In the genomic region with DNA sequence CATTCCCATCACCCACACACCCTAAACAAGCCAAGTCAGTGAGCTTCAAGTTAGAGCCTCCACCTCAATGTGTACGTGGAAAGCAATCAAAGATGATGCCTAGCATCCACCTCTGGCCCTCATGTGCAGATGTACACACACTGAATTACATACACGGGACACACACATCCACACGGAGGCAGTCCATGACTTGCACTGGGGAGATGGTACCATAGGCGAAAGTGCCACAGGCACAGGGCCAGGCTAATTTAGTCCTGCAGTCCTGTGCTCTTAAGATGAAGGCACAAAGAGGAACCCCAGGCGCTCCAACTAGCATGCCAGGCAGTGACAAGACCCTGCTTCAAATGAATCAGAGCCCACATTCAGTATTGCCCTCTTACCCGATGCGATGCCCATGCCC, we compare ENCODE assay signal across 24 mouse cellular contexts. TPM values are rescaled to one million over a fixed set of nuclear protein-coding genes. Genes with fewer than 3 reads are reported as not detected.
DNase-seq lines count a peak whose midpoint lies in the region; ATAC-seq and TF ChIP-seq lines count a peak whose summit lies in the region.
"Had no signal": no experiment of that assay in that cellular context is flagged by ENCODE, and none has a peak within 500 bp of the region (broad histone marks: within the 10 kb centered on the region; RNA-seq: fewer than 3 reads in every experiment).

No protein-coding gene starts in this region.

- intact Hi-C loops in heart, postnatal 14 days (cut with DNase I): loop anchor here (5.0 kb wide), 1 partner anchor 99 kb away; no protein-coding TSS in a partner anchor
- intact Hi-C loops in heart, postnatal 36 days (cut with DNase I): loop anchor here (5.0 kb wide), 2 partner anchors 44 to 99 kb away; no protein-coding TSS in a partner anchor

- peaks cover 75% of the 10 kb centered on the region for H3K36me3 ChIP-seq in heart, postnatal 0 days (replicated peaks; ENCODE audit: control insufficient read depth, insufficient read depth, low read length)

- no peaks in the 10 kb centered on the region for H3K9me3 ChIP-seq in heart, postnatal 0 days (replicated peaks; ENCODE audit: control insufficient read depth, low read length)
- H3K9me3 ChIP-seq: embryonic facial prominence, embryonic 13.5 days; embryonic facial prominence, embryonic 15.5 days; forebrain, embryonic 10.5 days; forebrain, embryonic 12.5 days had no signal

- no peaks in the 10 kb centered on the region for H3K4me1 ChIP-seq in heart, postnatal 0 days (ENCODE audit: control insufficient read depth, insufficient read depth)
- H3K4me1 ChIP-seq in bone marrow macrophage, adult 2 months (ENCODE audit: control insufficient read depth, insufficient read depth, low read length): peaks cover 11% of the 10 kb centered on the region
- H3K4me1 ChIP-seq: embryonic facial prominence, embryonic 13.5 days; embryonic facial prominence, embryonic 15.5 days; forebrain, embryonic 10.5 days; forebrain, embryonic 12.5 days had no signal

- ATAC-seq in heart, postnatal 0 days (ENCODE audit: insufficient read depth, low read depth): peak; percentile 72
- ATAC-seq: forebrain, embryonic 14.5 days; forebrain, embryonic 16.5 days had no signal

- TF ChIP-seq EP300 in heart, postnatal 0 days (IDR thresholded peaks at IDR 0.05; ENCODE audit: low read depth): no peak

- H3K4me3 ChIP-seq in heart, postnatal 0 days (ENCODE audit: low read depth, low read length): no peak overlapping the region
- H3K4me3 ChIP-seq in bone marrow macrophage, adult 2 months (ENCODE audit: insufficient read depth, low read length): no peak overlapping the region
- H3K4me3 ChIP-seq: embryonic facial prominence, embryonic 13.5 days; embryonic facial prominence, embryonic 15.5 days; erythroblast, embryonic 14.5 days; forebrain, embryonic 10.5 days; forebrain, embryonic 12.5 days had no signal

- TF ChIP-seq POLR2A in bone marrow macrophage, adult 2 months (IDR thresholded peaks at IDR 0.05; ENCODE audit: borderline replicate concordance, low read depth, low read length): no peak

- peak; percentile 51 for TF ChIP-seq CTCF in heart, postnatal 0 days (IDR thresholded peaks at IDR 0.05; ENCODE audit: low read depth)
- TF ChIP-seq CTCF in bone marrow macrophage, adult 2 months (IDR thresholded peaks at IDR 0.05; ENCODE audit: low read depth, low read length): no peak

- peak overlapping the region; percentile 50; the same call in 1 of the 2 replicates for H3K27ac ChIP-seq in heart, postnatal 0 days (ENCODE audit: low read depth)
- H3K27ac ChIP-seq in bone marrow macrophage, adult 2 months (ENCODE audit: insufficient read depth, low read depth, low read length): peak overlapping the region; percentile 46; the same call in 1 of the 2 replicates
- H3K27ac ChIP-seq: embryonic facial prominence, embryonic 13.5 days; embryonic facial prominence, embryonic 15.5 days; forebrain, embryonic 10.5 days; forebrain, embryonic 12.5 days had no signal

- no peaks in the 10 kb centered on the region for H3K27me3 ChIP-seq in heart, postnatal 0 days (ENCODE audit: control insufficient read depth, insufficient read depth, low read length)
- H3K27me3 ChIP-seq: embryonic facial prominence, embryonic 13.5 days; embryonic facial prominence, embryonic 15.5 days; forebrain, embryonic 12.5 days had no signal

- H3K9ac ChIP-seq in heart, postnatal 0 days (replicated peaks; ENCODE audit: low read depth, low read length): no peak overlapping the region
- H3K9ac ChIP-seq: embryonic facial prominence, embryonic 13.5 days; embryonic facial prominence, embryonic 15.5 days; forebrain, embryonic 12.5 days had no signal

- no peak overlapping the region for H3K4me2 ChIP-seq in heart, postnatal 0 days (ENCODE audit: low read depth, low read length)
- H3K4me2 ChIP-seq: embryonic facial prominence, embryonic 13.5 days; embryonic facial prominence, embryonic 15.5 days; forebrain, embryonic 12.5 days had no signal

- DNase-seq in heart, adult 18-20 months: peak; percentile 29 to 33
- DNase-seq in heart, adult 9 months (ENCODE audit: low spot score in 2 of 2): no peak
- DNase-seq in heart, postnatal 0 days (ENCODE audit: low spot score): peak; percentile 40
- DNase-seq in heart, adult 8-10 months (ENCODE audit: low spot score): no peak
- DNase-seq in heart, postnatal 14 days: peak; percentile 25 to 47
- no peak for DNase-seq in heart, postnatal 36 days
- no peak for DNase-seq in cerebellum, adult 11 months
- DNase-seq: adrenal gland, adult 2 months; adrenal gland, postnatal 10 days; adrenal gland, postnatal 25 days; cerebellum, adult 18-20 months; cerebellum, adult 8-10 months; cerebellum, adult 9-11 months; cerebellum, postnatal 14 days; cerebellum, postnatal 36 days; embryo, embryonic 11 days had no signal

- WGBS in heart, postnatal 0 days: 76% methylated on average over 7 of the region's 7 CpGs

RNA-seq across cellular contexts. Expression of a gene that starts 19.8 kb away (rescaled TPM):
- total RNA-seq in heart, adult 18-20 months (2021): 1 to 10 TPM; 1.9 to 2.4 TPM
- total RNA-seq in heart, postnatal 0 days (2014; rRNA removed; ENCODE audit: low replicate concordance): 36.8 and 42.9 TPM in 2 replicates
- 8.0 and 10.9 TPM in 2 replicates for polyA plus RNA-seq in heart, postnatal 0 days (2015; fragmentation: Nextera tagmentation; extraction: Ambion mirVana)
- 1 to 10 TPM; 2.3 to 3.8 (median 3.0) TPM for total RNA-seq in heart, adult 8-10 months (2022)
- 1 to 10 TPM; 3.4 to 3.8 TPM for total RNA-seq in heart, postnatal 14 days (2021)
- 1 to 10 TPM; 2.2 to 3.4 TPM for total RNA-seq in heart, postnatal 36 days (2021)
- 30.4 and 36.5 TPM in 2 replicates for polyA plus RNA-seq in bone marrow macrophage, adult 2 months (2012; ENCODE audit: insufficient read depth, insufficient read length, missing spikeins)

RNA-seq across cellular contexts. Expression of a gene that starts 56.6 kb away (rescaled TPM):
- 1 to 10 TPM; 4.7 to 6.4 TPM for total RNA-seq in heart, adult 18-20 months (2021)
- 22.3 and 76.0 TPM in 2 replicates for total RNA-seq in heart, postnatal 0 days (2014; rRNA removed; ENCODE audit: low replicate concordance)
- polyA plus RNA-seq in heart, postnatal 0 days (2015; fragmentation: Nextera tagmentation; extraction: Ambion mirVana): 35.2 and 40.3 TPM in 2 replicates
- 1 to 10 TPM; 5.6 to 8.6 (median 7.7) TPM for total RNA-seq in heart, adult 8-10 months (2022)
- total RNA-seq in heart, postnatal 14 days (2021): 1 to 10 TPM; 4.7 to 6.5 TPM
- total RNA-seq in heart, postnatal 36 days (2021): 1 to 10 TPM; 4.4 to 4.6 TPM
- 16.6 and 23.2 TPM in 2 replicates for polyA plus RNA-seq in bone marrow macrophage, adult 2 months (2012; ENCODE audit: insufficient read depth, insufficient read length, missing spikeins)

Comparison
In these comparisons a context has a peak if more than half of its experiments do, and no peak if none do; other contexts are left out.
1. DNase-seq: peak in heart, adult 18-20 months (2 of 2), heart, postnatal 0 days (single experiment) and heart, postnatal 14 days (2 of 2); none in heart, adult 9 months (0 of 2), heart, adult 8-10 months (single experiment), heart, postnatal 36 days (0 of 2) and cerebellum, adult 11 months (single experiment).